ENCODE assay signal across 9 mouse cellular contexts in genomic region chr6:98113708-98114107, GRCm38 (mm10).
DNase-seq lines count a peak whose midpoint lies in the region; ATAC-seq and TF ChIP-seq lines count a peak whose summit lies in the region.
"Had no signal": no experiment of that assay in that cellular context is flagged by ENCODE, and none has a peak within 500 bp of the region (broad histone marks: within the 10 kb centered on the region; RNA-seq: fewer than 3 reads in every experiment).

No protein-coding gene starts in this region.

- H3K9me3 ChIP-seq in lung, postnatal 0 days (ENCODE audit: low read length) = no peaks in the 10 kb centered on the region

- 0 out of 2 replicates have a peak overlapping the region, but pooled peaks have one; percentile 2 for H3K4me3 ChIP-seq in lung, postnatal 0 days (ENCODE audit: low read depth, low read length)

- no peak overlapping the region for H3K9ac ChIP-seq in lung, postnatal 0 days (replicated peaks; ENCODE audit: low read depth)
- H3K9ac ChIP-seq: liver, embryonic 14.5 days had no signal

- H3K36me3 ChIP-seq in lung, postnatal 0 days (ENCODE audit: insufficient read depth, low read length) = no peaks in the 10 kb centered on the region
- H3K36me3 ChIP-seq in splenic B cell, adult 2 months (ENCODE audit: control insufficient read depth, insufficient read depth, low read length, poor library complexity, severe bottlenecking) = no peaks in the 10 kb centered on the region

- no peaks in the 10 kb centered on the region for H3K4me1 ChIP-seq in lung, postnatal 0 days (ENCODE audit: insufficient read depth, low read depth, low read length)

- ATAC-seq in inflammation-experienced regulatory T-cells, adult 6 months = peak; percentile 91
- ATAC-seq in lung, postnatal 0 days = 0 out of 2 replicates have a peak, but pooled peaks have one; percentile 16

- peak overlapping the region; percentile 35 for H3K4me2 ChIP-seq in lung, postnatal 0 days (replicated peaks; ENCODE audit: low read depth, low read length)

- H3K27me3 ChIP-seq in lung, postnatal 0 days (replicated peaks; ENCODE audit: insufficient read depth, low read length) = no peaks in the 10 kb centered on the region
- H3K27me3 ChIP-seq in splenic B cell, adult 2 months (ENCODE audit: control insufficient read depth, insufficient read depth, low read length, poor library complexity, severe bottlenecking) = no peaks in the 10 kb centered on the region

- H3K27ac ChIP-seq in lung, postnatal 0 days (ENCODE audit: low read length) = no peak overlapping the region
- H3K27ac ChIP-seq: liver, embryonic 14.5 days had no signal

- WGBS in lung, postnatal 0 days = 20% methylated on average over 7 of the region's 7 CpGs

- no peak for TF ChIP-seq EP300 in lung, postnatal 0 days (IDR thresholded peaks at IDR 0.05)

- no peak for TF ChIP-seq CTCF in lung, postnatal 0 days (IDR thresholded peaks at IDR 0.05)

- DNase-seq in CD4-positive, CD25-positive, alpha-beta regulatory T cell, adult 2 months (ENCODE audit: low read depth, low spot score) = peak; percentile 81
- peak; percentile 64 for DNase-seq in embryo, embryonic 10.5 days (ENCODE audit: low spot score)
- DNase-seq in lung, postnatal 0 days (ENCODE audit: low spot score) = peak; percentile 65
- peak; percentile 68 for DNase-seq in splenic B cell, adult 2 months (ENCODE audit: low read depth, low spot score)
- DNase-seq in gastrocnemius, adult 18-20 months (ENCODE audit: low spot score) = no peak
- no peak for DNase-seq in urinary bladder, adult 18-20 months (ENCODE audit: low spot score in 2 of 2)
- no peak for DNase-seq in gastrocnemius, postnatal 25 days

Comparison
In these comparisons a context has a peak if more than half of its experiments do, and no peak if none do; other contexts are left out.
1. DNase-seq: peak in CD4-positive, CD25-positive, alpha-beta regulatory T cell, adult 2 months (single experiment), embryo, embryonic 10.5 days (single experiment), lung, postnatal 0 days (single experiment) and splenic B cell, adult 2 months (single experiment); none in gastrocnemius, adult 18-20 months (single experiment), urinary bladder, adult 18-20 months (0 of 2) and gastrocnemius, postnatal 25 days (single experiment).